Mouse (Mus musculus) liver, embryonic 12.5 days (tissue): Measurements from ENCODE around the gene Eif5a. TPM values are rescaled to one million over a fixed set of nuclear protein-coding genes. Genes with fewer than 3 reads are reported as not detected.

Source experiments
- ATAC-seq: fragments of 200-750 bp; cut with Nextera tagmentation; 2 replicates; pipeline ENCODE4 v1.8.0; 2017; ENCODE audit warnings: moderate number of reproducible peaks, mild to moderate bottlenecking, moderate library complexity
- H3K27ac ChIP-seq: fragments of 300-500 bp; sonication (generic); 2 replicates; pipeline ENCODE4 v1.5.1; 2016; ENCODE audit warnings: mild to moderate bottlenecking
- H3K27me3 ChIP-seq: fragments of 300-500 bp; sonication (generic); replicated peaks from 2 replicates; pipeline ENCODE4 v1.6.1; 2016; ENCODE audit warnings: mild to moderate bottlenecking, moderate library complexity
- H3K36me3 ChIP-seq: fragments of 300-500 bp; sonication (generic); 2 replicates; pipeline ENCODE4 v1.6.1; 2016; ENCODE audit warnings: mild to moderate bottlenecking, moderate library complexity
- H3K4me1 ChIP-seq: fragments of 300-500 bp; sonication (generic); 2 replicates; pipeline ENCODE4 v1.6.1; 2016
- H3K4me2 ChIP-seq: fragments of 300-500 bp; sonication (generic); 2 replicates; pipeline ENCODE4 v1.6.1; 2016; ENCODE audit warnings: mild to moderate bottlenecking, moderate library complexity
- H3K4me3 ChIP-seq: fragments of 300-500 bp; sonication (generic); 2 replicates; pipeline ENCODE4 v1.5.1; 2016; ENCODE audit warnings: mild to moderate bottlenecking, moderate library complexity
- H3K9ac ChIP-seq: fragments of 300-500 bp; sonication (generic); 2 replicates; pipeline ENCODE4 v1.6.1; 2016; ENCODE audit warnings: mild to moderate bottlenecking, moderate library complexity
- H3K9me3 ChIP-seq: fragments of 300-500 bp; sonication (generic); replicated peaks from 2 replicates; pipeline ENCODE4 v1.6.1; 2016; ENCODE audit warnings: mild to moderate bottlenecking, moderate library complexity
- WGBS: fragments of 180-500 bp; shearing (Covaris S2); methylation state at CpG from one replicate; pipeline ENCODE4 v1.1.7; 2016; ENCODE audit not compliant: insufficient replicate concordance; 5-methylcytosine and 5-hydroxymethylcytosine counted together
- microRNA-seq: library from miRNA; unstranded; fragments of <30 nt; microRNA quantifications from one replicate; pipeline ENCODE4, GENCODE M21; 2017
- polyA plus RNA-seq: library from polyadenylated mRNA; unstranded; fragments of >200 nt; fragmentation: Nextera tagmentation; extraction: Ambion mirVana; gene quantifications from 2 replicates; pipeline ENCODE4 v1.2.1, GENCODE M21; 2016

Eif5a gene
- polyA plus RNA-seq, 1 experiment from 2014 or later: 2,266 TPM

GRCm38 (mm10) chr11:69877878-69878277 lies 43.9 kb downstream of the Eif5a start, which contains the start of gene Tmem95:
TSS of gene Tmem95 (minus strand) at chr11:69878018.
- Histone ChIP-seq H3K27ac (peak within 1 kb of the TSS; percentile 87), H3K4me3 (0 out of 2 replicates have a peak within 1 kb of the TSS, but pooled peaks have one; percentile 10), H3K4me2 (peak within 1 kb of the TSS; percentile 96), H3K27me3 (no peaks in the 10 kb centered on the region), H3K9ac (no peak within 1 kb of the TSS), H3K9me3 (no peaks in the 10 kb centered on the region), H3K4me1 (peaks cover 79% of the 10 kb centered on the region), H3K36me3 (no peaks in the 10 kb centered on the region)
- 82% methylated on average over 11 of the region's 11 CpGs for WGBS
- ATAC-seq: no peak

- H3K9ac ChIP-seq: no peak overlapping the region
- no peaks in the 10 kb centered on the region for H3K27me3 ChIP-seq
- peaks cover 74% of the 10 kb centered on the region for H3K4me1 ChIP-seq
- 0 out of 2 replicates have a peak overlapping the region, but pooled peaks have one; percentile 10 for H3K4me3 ChIP-seq
- ATAC-seq: peak; percentile 23
- 4% methylated on average over 12 of the region's 12 CpGs for WGBS
- H3K27ac ChIP-seq: peak overlapping the region; percentile 47; the same call in 1 of the 2 replicates
- H3K36me3 ChIP-seq: no peaks in the 10 kb centered on the region
- H3K4me2 ChIP-seq: peak overlapping the region; percentile 48
- H3K9me3 ChIP-seq: no peaks in the 10 kb centered on the region
Measured at GRCm38 (mm10) chr11:69876867-69877266, 44.9 kb downstream of the Eif5a start.

GRCm38 (mm10) chr11:69876186-69876585 lies 45.6 kb downstream of the Eif5a start:
- Histone ChIP-seq H3K9me3 (no peaks in the 10 kb centered on the region), H3K4me1 (peaks cover 67% of the 10 kb centered on the region), H3K4me3 (no peak overlapping the region), H3K27ac (peak overlapping the region; percentile 47), H3K27me3 (no peaks in the 10 kb centered on the region), H3K9ac (no peak overlapping the region), H3K4me2 (peak overlapping the region; percentile 19; the same call in 1 of the 2 replicates), H3K36me3 (no peaks in the 10 kb centered on the region)
- WGBS: 31% methylated on average over 7 of the region's 7 CpGs
- no peak for ATAC-seq

GRCm38 (mm10) chr11:69872451-69872850 lies 49.3 kb downstream of the Eif5a start:
- H3K4me2 ChIP-seq: no peak overlapping the region
- H3K4me1 ChIP-seq: peaks cover 48% of the 10 kb centered on the region
- WGBS: 81% methylated on average over 4 of the region's 4 CpGs
- H3K4me3 ChIP-seq: no peak overlapping the region
- no peaks in the 10 kb centered on the region for H3K9me3 ChIP-seq
- no peaks in the 10 kb centered on the region for H3K27me3 ChIP-seq
- no peaks in the 10 kb centered on the region for H3K36me3 ChIP-seq
- ATAC-seq: no peak
- no peak overlapping the region for H3K27ac ChIP-seq
- H3K9ac ChIP-seq: no peak overlapping the region

- Histone ChIP-seq H3K27ac (no peak overlapping the region), H3K9me3 (no peaks in the 10 kb centered on the region), H3K36me3 (no peaks in the 10 kb centered on the region), H3K27me3 (no peaks in the 10 kb centered on the region), H3K4me1 (peaks cover 48% of the 10 kb centered on the region), H3K4me2 (no peak overlapping the region), H3K4me3 (no peak overlapping the region), H3K9ac (no peak overlapping the region)
- WGBS: 79% methylated on average over 7 of the region's 7 CpGs
- no peak for ATAC-seq
Measured at GRCm38 (mm10) chr11:69871822-69872221, 49.9 kb downstream of the Eif5a start.

GRCm38 (mm10) chr11:69870289-69871069 lies 51.3 kb downstream of the Eif5a start:
- Histone ChIP-seq H3K9ac (no peak overlapping the region), H3K27ac (no peak overlapping the region), H3K4me1 (peaks cover 40% of the 10 kb centered on the region), H3K4me2 (no peak overlapping the region), H3K36me3 (no peaks in the 10 kb centered on the region), H3K4me3 (no peak overlapping the region), H3K9me3 (no peaks in the 10 kb centered on the region), H3K27me3 (no peaks in the 10 kb centered on the region)
- ATAC-seq: 0 out of 2 replicates have a peak, but pooled peaks have one; percentile 6
- WGBS: 59% methylated on average over 2 of the region's 2 CpGs

GRCm38 (mm10) chr11:69867335-69867734 lies 54.4 kb downstream of the Eif5a start:
- Histone ChIP-seq H3K4me1 (peaks cover 57% of the 10 kb centered on the region), H3K9me3 (no peaks in the 10 kb centered on the region), H3K36me3 (no peaks in the 10 kb centered on the region), H3K27ac (no peak overlapping the region), H3K4me3 (no peak overlapping the region), H3K4me2 (peak overlapping the region; percentile 19), H3K27me3 (no peaks in the 10 kb centered on the region), H3K9ac (no peak overlapping the region; the same call in 1 of the 2 replicates)
- peak; percentile 50; the same call in 1 of the 2 replicates for ATAC-seq
- WGBS: 34% methylated on average over 9 of the region's 9 CpGs

Small RNA genes within 50 kb of the gene (microRNA-seq; reads per million reads assigned to microRNA genes)
- not detected for gene Mir6924

Other genes starting within 250 kb of the Eif5a start
- gene Eif4a1, start 249.5 kb downstream of the Eif5a start, polyA plus RNA-seq: 393 and 408 TPM in 2 replicates
- 53.8 and 56.2 TPM in 2 replicates for gene Senp3, start 239.9 kb downstream of the Eif5a start, polyA plus RNA-seq
- 0.14 and 0.23 TPM in 2 replicates for gene Tnfsf13, start 236.2 kb downstream of the Eif5a start, polyA plus RNA-seq
- gene Tnfsf12, start 226.1 kb downstream of the Eif5a start, polyA plus RNA-seq: 3.3 and 3.6 TPM in 2 replicates
- 0.72 and 0.98 TPM in 2 replicates for gene Tnfsfm13, start 225.9 kb downstream of the Eif5a start, polyA plus RNA-seq
- 17.4 and 20.2 TPM in 2 replicates for gene Polr2a, start 163.3 kb downstream of the Eif5a start, polyA plus RNA-seq
- not detected in 2 replicates for gene Slc35g3, start 160.0 kb downstream of the Eif5a start, polyA plus RNA-seq
- 0.43 and 0.70 TPM in 2 replicates for gene Zbtb4, start 156.0 kb downstream of the Eif5a start, polyA plus RNA-seq
- gene Chrnb1, start 126.0 kb downstream of the Eif5a start, polyA plus RNA-seq: 0.63 and 0.64 TPM in 2 replicates
- gene Fgf11, start 120.1 kb downstream of the Eif5a start, polyA plus RNA-seq: 0.45 and 0.48 TPM in 2 replicates
- gene Tmem102, start 116.3 kb downstream of the Eif5a start, polyA plus RNA-seq: 0.59 and 0.72 TPM in 2 replicates
- not detected in 2 replicates for gene Gm39566, start 106.7 kb downstream of the Eif5a start, polyA plus RNA-seq
- gene Spem2, start 103.5 kb downstream of the Eif5a start, polyA plus RNA-seq: not detected in 2 replicates
- not detected in 2 replicates for gene Spem1, start 99.8 kb downstream of the Eif5a start, polyA plus RNA-seq
- 1.3 and 1.4 TPM in 2 replicates for gene Nlgn2, start 84.2 kb downstream of the Eif5a start, polyA plus RNA-seq
- 330 and 338 TPM in 2 replicates for gene Tmem256, start 83.4 kb downstream of the Eif5a start, polyA plus RNA-seq
- 37.0 and 37.7 TPM in 2 replicates for gene Plscr3, start 75.6 kb downstream of the Eif5a start, polyA plus RNA-seq
- 1.2 and 1.4 TPM in 2 replicates for gene Tnk1, start 63.2 kb downstream of the Eif5a start, polyA plus RNA-seq
- gene Tmem95, start 43.9 kb downstream of the Eif5a start, polyA plus RNA-seq: not detected in 2 replicates
- gene Kctd11, start 40.6 kb downstream of the Eif5a start, polyA plus RNA-seq: 1.3 TPM in 2 replicates
- gene Acap1, start 26.4 kb downstream of the Eif5a start, polyA plus RNA-seq: 7.6 and 8.1 TPM in 2 replicates
- 2.3 TPM in 2 replicates for gene 2810408A11Rik, start 21.0 kb downstream of the Eif5a start, polyA plus RNA-seq
- 4.5 and 5.7 TPM in 2 replicates for gene Neurl4, start 20.9 kb downstream of the Eif5a start, polyA plus RNA-seq
- 125 TPM in 2 replicates for gene Gps2, start 8.1 kb downstream of the Eif5a start, polyA plus RNA-seq
- 0.20 and 0.25 TPM in 2 replicates for gene Ybx2, start 13.8 kb upstream of the Eif5a start, polyA plus RNA-seq
- gene Slc2a4, start 26.2 kb upstream of the Eif5a start, polyA plus RNA-seq: 14.9 and 17.0 TPM in 2 replicates
- 2.8 and 3.3 TPM in 2 replicates for gene Cldn7, start 42.8 kb upstream of the Eif5a start, polyA plus RNA-seq
- gene Ctdnep1, start 59.2 kb upstream of the Eif5a start, polyA plus RNA-seq: 14.0 and 15.2 TPM in 2 replicates
- 88.1 and 91.8 TPM in 2 replicates for gene Elp5, start 60.6 kb upstream of the Eif5a start, polyA plus RNA-seq
- gene Gabarap, start 69.2 kb upstream of the Eif5a start, polyA plus RNA-seq: 260 and 270 TPM in 2 replicates
- gene Phf23, start 73.8 kb upstream of the Eif5a start, polyA plus RNA-seq: 39.5 and 40.9 TPM in 2 replicates
- 13.4 and 13.7 TPM in 2 replicates for gene Dvl2, start 78.6 kb upstream of the Eif5a start, polyA plus RNA-seq
- 89.9 and 91.3 TPM in 2 replicates for gene Acadvl, start 93.5 kb upstream of the Eif5a start, polyA plus RNA-seq
- gene Dlg4, start 95.0 kb upstream of the Eif5a start, polyA plus RNA-seq: 2.3 and 2.7 TPM in 2 replicates
- gene Asgr1, start 132.1 kb upstream of the Eif5a start, polyA plus RNA-seq: 0.51 and 0.63 TPM in 2 replicates
- gene Asgr2, start 170.7 kb upstream of the Eif5a start, polyA plus RNA-seq: 4.3 and 4.8 TPM in 2 replicates
- 0.72 and 0.80 TPM in 2 replicates for gene Mgl2, start 208.4 kb upstream of the Eif5a start, polyA plus RNA-seq
- gene Clec10a, start 234.2 kb upstream of the Eif5a start, polyA plus RNA-seq: 0.33 TPM in 1 of 2 replicates, not detected in the other